Mouse (Mus musculus): ENCODE data around the gene Dek.

Dek gene

GRCm38 (mm10) chr13:47111185-47111584 lies 5.2 kb upstream of the Dek start:
- no peak for DNase-seq (ENCODE audit: low spot score in 2 of 2)

- no peak for DNase-seq (ENCODE audit: low spot score in 2 of 2)
Observed at GRCm38 (mm10) chr13:47109239-47109638, 3.2 kb upstream of the Dek start.

- DNase-seq (ENCODE audit: low spot score in 2 of 2), result peak in 1 of 2 experiments; percentile 60
Observed at GRCm38 (mm10) chr13:47106580-47106888, 533 bp upstream of the Dek start.

GRCm38 (mm10) chr13:47104856-47105541 lies 1.0 kb downstream of the Dek start:
- peak in 1 of 2 experiments; percentile 16 for DNase-seq (ENCODE audit: low spot score in 2 of 2)

- no peak for DNase-seq (ENCODE audit: low spot score in 2 of 2)
Observed at GRCm38 (mm10) chr13:47104146-47104545, 1.9 kb downstream of the Dek start.

- no peak for DNase-seq (ENCODE audit: low spot score in 2 of 2)
Observed at GRCm38 (mm10) chr13:47100587-47100986, 5.4 kb downstream of the Dek start.

- no peak for DNase-seq (ENCODE audit: low spot score in 2 of 2)
Observed at GRCm38 (mm10) chr13:47099265-47099664, 6.7 kb downstream of the Dek start.

GRCm38 (mm10) chr13:47096591-47096990 lies 9.4 kb downstream of the Dek start:
- no peak for DNase-seq (ENCODE audit: low spot score in 2 of 2)

GRCm38 (mm10) chr13:47093791-47094190 lies 12.2 kb downstream of the Dek start:
- no peak for DNase-seq (ENCODE audit: low spot score in 2 of 2)

- DNase-seq (ENCODE audit: low spot score in 2 of 2), result no peak
Observed at GRCm38 (mm10) chr13:47089271-47089670, 16.7 kb downstream of the Dek start.

GRCm38 (mm10) chr13:47088433-47088832 lies 17.6 kb downstream of the Dek start:
- DNase-seq (ENCODE audit: low spot score in 2 of 2), result no peak

GRCm38 (mm10) chr13:47080905-47081505 lies 25.0 kb downstream of the Dek start:
- no peak for DNase-seq (ENCODE audit: low spot score in 2 of 2)

GRCm38 (mm10) chr13:47078799-47079198 lies 27.2 kb downstream of the Dek start:
- DNase-seq (ENCODE audit: low spot score in 2 of 2), result no peak

GRCm38 (mm10) chr13:47077367-47077766 lies 28.6 kb downstream of the Dek start:
- no peak for DNase-seq (ENCODE audit: low spot score in 2 of 2)

GRCm38 (mm10) chr13:47076156-47076555 lies 29.8 kb downstream of the Dek start:
- no peak for DNase-seq (ENCODE audit: low spot score in 2 of 2)

GRCm38 (mm10) chr13:47072484-47072883 lies 33.5 kb downstream of the Dek start:
- no peak for DNase-seq (ENCODE audit: low spot score in 2 of 2)

GRCm38 (mm10) chr13:47071871-47072270 lies 34.1 kb downstream of the Dek start:
- no peak for DNase-seq (ENCODE audit: low spot score in 2 of 2)

GRCm38 (mm10) chr13:47070329-47071080 lies 35.5 kb downstream of the Dek start:
- DNase-seq (ENCODE audit: low spot score in 2 of 2), result no peak

- DNase-seq (ENCODE audit: low spot score in 2 of 2), result no peak
Observed at GRCm38 (mm10) chr13:47067001-47067400, 39.0 kb downstream of the Dek start.

- DNase-seq (ENCODE audit: low spot score in 2 of 2), result no peak
Observed at GRCm38 (mm10) chr13:47066516-47066915, 39.5 kb downstream of the Dek start.

GRCm38 (mm10) chr13:47063985-47064760 lies 41.8 kb downstream of the Dek start:
- no peak for DNase-seq (ENCODE audit: low spot score in 2 of 2)

GRCm38 (mm10) chr13:47062756-47063155 lies 43.2 kb downstream of the Dek start:
- DNase-seq (ENCODE audit: low spot score in 2 of 2), result no peak
